Mouse (Mus musculus) cerebellum, adult 11 months (tissue): ENCODE results near the gene Speer1.
"Not testable (repeated sequence)": the region's sequence is repeated elsewhere in the genome, so short reads cannot be mapped to it uniquely, and the experiment has no call there.

Experiments
- DNase-seq: peaks from one replicate; pipeline ENCODE4 v3.0.0; 2022

Gene Speer1

DNA sequence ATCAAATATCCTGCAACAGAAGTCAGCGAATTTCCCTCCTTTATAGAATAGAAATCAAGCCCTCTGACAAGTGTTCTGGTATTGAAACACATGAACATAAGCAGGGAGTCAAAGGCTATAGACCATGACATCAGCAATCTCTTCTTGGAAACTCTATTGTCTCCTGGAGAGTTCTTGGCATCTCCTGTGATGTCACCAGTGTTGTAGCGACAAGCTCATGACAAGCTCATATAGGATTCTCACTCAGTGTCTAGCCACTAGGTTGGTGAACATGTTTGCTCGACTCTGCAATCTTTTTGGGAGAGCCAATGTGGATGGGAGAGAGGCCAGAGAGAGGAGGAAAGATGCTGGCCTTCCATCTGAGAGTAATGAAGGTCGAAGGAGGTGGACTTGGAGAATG is at the start of gene Speer1:
TSS of gene Speer1 (plus strand) at position 301 of the 400 bp plus-strand sequence.
- not testable (repeated sequence) for DNase-seq
